In genomic region chr9:23221976-23222375, GRCm38 (mm10) we compare ENCODE assay signal across 8 mouse cellular contexts. TPM values are rescaled to one million over a fixed set of nuclear protein-coding genes. Genes with fewer than 3 reads are reported as not detected.
DNase-seq lines count a peak whose midpoint lies in the region; ATAC-seq and TF ChIP-seq lines count a peak whose summit lies in the region.

No protein-coding gene starts in this region.

- H3K27ac ChIP-seq in cerebellum, adult 2 months (ENCODE audit: insufficient read depth, low read length) = no peak overlapping the region
- 0 out of 2 replicates have a peak overlapping the region, but pooled peaks have one; percentile 86 for H3K27ac ChIP-seq in lung, postnatal 0 days (ENCODE audit: low read length)
- H3K27ac ChIP-seq in liver, embryonic 12.5 days = no peak overlapping the region
- H3K27ac ChIP-seq in stomach, postnatal 0 days (replicated peaks) = no peak overlapping the region

- no peak for ATAC-seq in lung, postnatal 0 days
- ATAC-seq in liver, embryonic 12.5 days = no peak
- no peak for ATAC-seq in stomach, postnatal 0 days (ENCODE audit: low FRiP score, low TSS enrichment)
- no peak for ATAC-seq in erythroblast, adult 5-6 weeks (replicated peaks; ENCODE audit: low FRiP score, poor library complexity, severe bottlenecking)

- 33% methylated on average over 5 of the region's 5 CpGs for WGBS in cerebellum, adult 2 months
- 21% methylated on average over 5 of the region's 5 CpGs for WGBS in lung, postnatal 0 days
- whole genome bisulfite sequencing in liver, embryonic 12.5 days (ENCODE audit: insufficient replicate concordance) = 17% methylated on average over 5 of the region's 5 CpGs
- WGBS in stomach, postnatal 0 days = 30% methylated on average over 5 of the region's 5 CpGs

- H3K4me3 ChIP-seq in cerebellum, adult 2 months (replicated peaks; ENCODE audit: insufficient read depth, low read depth, low read length) = peak overlapping the region; percentile 61
- H3K4me3 ChIP-seq in lung, postnatal 0 days (ENCODE audit: low read depth, low read length) = peak overlapping the region; percentile 71
- peak overlapping the region; percentile 57 for H3K4me3 ChIP-seq in liver, embryonic 12.5 days
- peak overlapping the region; percentile 57 for H3K4me3 ChIP-seq in stomach, postnatal 0 days (ENCODE audit: low read depth, low read length)

- TF ChIP-seq CTCF in cerebellum, adult 2 months (IDR thresholded peaks at IDR 0.05; ENCODE audit: borderline replicate concordance, insufficient read depth, low read depth, low read length) = no peak
- TF ChIP-seq CTCF in lung, postnatal 0 days (IDR thresholded peaks at IDR 0.05) = no peak
- TF ChIP-seq CTCF in stomach, postnatal 0 days (IDR thresholded peaks at IDR 0.05; ENCODE audit: low read depth) = no peak

- TF ChIP-seq POLR2A in cerebellum, adult 2 months (IDR thresholded peaks at IDR 0.05; ENCODE audit: borderline replicate concordance, insufficient read depth, low read length) = no peak

- peak overlapping the region; percentile 91 for H3K4me2 ChIP-seq in lung, postnatal 0 days (replicated peaks; ENCODE audit: low read depth, low read length)
- H3K4me2 ChIP-seq in liver, embryonic 12.5 days = peak overlapping the region; percentile 76
- peak overlapping the region; percentile 94 for H3K4me2 ChIP-seq in stomach, postnatal 0 days (replicated peaks; ENCODE audit: low read depth)

- H3K9me3 ChIP-seq in lung, postnatal 0 days (ENCODE audit: low read length) = no peaks in the 10 kb centered on the region
- H3K9me3 ChIP-seq in liver, embryonic 12.5 days (replicated peaks) = no peaks in the 10 kb centered on the region
- H3K9me3 ChIP-seq in stomach, postnatal 0 days (ENCODE audit: control insufficient read depth, low read length) = no peaks in the 10 kb centered on the region

- no peaks in the 10 kb centered on the region for H3K36me3 ChIP-seq in lung, postnatal 0 days (ENCODE audit: insufficient read depth, low read length)
- H3K36me3 ChIP-seq in liver, embryonic 12.5 days = no peaks in the 10 kb centered on the region
- no peaks in the 10 kb centered on the region for H3K36me3 ChIP-seq in stomach, postnatal 0 days (ENCODE audit: control insufficient read depth, insufficient read depth, low read length)

- H3K9ac ChIP-seq in lung, postnatal 0 days (replicated peaks; ENCODE audit: low read depth) = no peak overlapping the region
- no peak overlapping the region for H3K9ac ChIP-seq in liver, embryonic 12.5 days
- no peak overlapping the region for H3K9ac ChIP-seq in stomach, postnatal 0 days (ENCODE audit: low read length)

- no peaks in the 10 kb centered on the region; the same call in 1 of the 2 replicates for H3K27me3 ChIP-seq in cerebellum, adult 2 months (ENCODE audit: control insufficient read depth, insufficient read depth, low read length)
- H3K27me3 ChIP-seq in lung, postnatal 0 days (replicated peaks; ENCODE audit: insufficient read depth, low read length) = peaks cover 13% of the 10 kb centered on the region; the same call in 1 of the 2 replicates
- peaks cover 63% of the 10 kb centered on the region for H3K27me3 ChIP-seq in liver, embryonic 12.5 days (replicated peaks)
- peaks cover 6% of the 10 kb centered on the region; the same call in 1 of the 2 replicates for H3K27me3 ChIP-seq in stomach, postnatal 0 days (ENCODE audit: control insufficient read depth, insufficient read depth, low read length)

- H3K4me1 ChIP-seq in cerebellum, adult 2 months (ENCODE audit: control insufficient read depth, insufficient read depth, low read length) = no peaks in the 10 kb centered on the region
- H3K4me1 ChIP-seq in lung, postnatal 0 days (ENCODE audit: insufficient read depth, low read depth, low read length) = no peaks in the 10 kb centered on the region
- 0 out of 2 replicates have a peak, but pooled peaks cover 3% of the 10 kb centered on the region for H3K4me1 ChIP-seq in liver, embryonic 12.5 days
- H3K4me1 ChIP-seq in stomach, postnatal 0 days (replicated peaks; ENCODE audit: control insufficient read depth, insufficient read depth) = no peaks in the 10 kb centered on the region

- DNase-seq in cerebellum, adult 2 months = peak in 1 of 2 experiments; percentile 9
- no peak for DNase-seq in cerebellum, adult 11 months
- no peak for DNase-seq in lung, postnatal 0 days (ENCODE audit: low spot score)
- no peak for DNase-seq in lung, postnatal 4 days
- DNase-seq in stomach, postnatal 0 days (ENCODE audit: low spot score) = no peak
- no peak for DNase-seq in adrenal gland, adult 18-20 months (ENCODE audit: low spot score in 2 of 2)

- TF ChIP-seq EP300 in lung, postnatal 0 days (IDR thresholded peaks at IDR 0.05) = no peak
- TF ChIP-seq EP300 in stomach, postnatal 0 days (optimal IDR thresholded peaks at IDR 0.05) = no peak

RNA-seq across cellular contexts. Expression of gene Bmper, which starts 0.9 kb away (rescaled TPM):
- polyA plus RNA-seq in cerebellum, adult 2 months (2012; rRNA removed) = 3.2 and 3.5 TPM in 2 replicates
- 23.6 and 27.0 TPM in 2 replicates for polyA plus RNA-seq in lung, postnatal 0 days (2015; fragmentation: Nextera tagmentation; extraction: Ambion mirVana)
- polyA plus RNA-seq in liver, embryonic 12.5 days (2016; fragmentation: Nextera tagmentation; extraction: Ambion mirVana) = 0.67 and 0.89 TPM in 2 replicates
- 2.8 and 4.0 TPM in 2 replicates for polyA plus RNA-seq in stomach, postnatal 0 days (2015; fragmentation: Nextera tagmentation; extraction: Ambion mirVana)
- total RNA-seq in adrenal gland, adult 18-20 months (2021) = 1 to 10 TPM; 1.0 to 2.2 TPM
- not detected in 2 replicates for total RNA-seq in erythroblast, adult 5-6 weeks (2015; ENCODE audit: low replicate concordance)
- total RNA-seq in erythroblast, adult 5-6 weeks (2017; ENCODE audit: low replicate concordance) = not detected in 2 replicates
